Mouse (Mus musculus): ENCODE results near the gene Vangl1.

DNA sequence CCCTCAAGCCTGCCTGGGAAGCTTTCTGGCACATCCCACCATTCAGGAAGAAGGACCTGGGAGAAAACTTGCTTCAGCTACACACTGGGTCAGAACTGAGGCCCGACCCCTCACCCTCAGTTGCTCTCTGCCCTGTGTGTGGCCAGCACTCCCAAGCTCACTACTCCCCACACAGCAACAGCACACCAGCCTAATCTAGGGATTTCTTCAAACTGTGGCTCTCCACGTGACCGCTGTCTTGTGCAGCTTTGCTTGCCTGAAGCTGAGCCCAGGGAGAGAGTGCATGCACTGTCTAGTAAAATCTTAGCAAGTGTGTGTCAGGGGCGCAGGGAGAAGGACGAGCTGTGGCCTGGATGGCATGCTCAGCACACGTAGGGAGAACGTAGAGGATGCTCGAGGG, 18.3 kb upstream of the Vangl1 start:
- TF ChIP-seq POLR2A (IDR thresholded peaks at IDR 0.05; ENCODE audit: borderline replicate concordance, control insufficient read depth, low read depth, low read length) (no peak), CTCF (IDR thresholded peaks at IDR 0.05; ENCODE audit: control insufficient read depth, insufficient read depth, low read length) (no peak)

All from bone marrow, adult 2 months (tissue).